Mouse (Mus musculus): Measurements from ENCODE around the gene Fut1.

The Fut1 gene

GRCm38 (mm10) chr7:45598960-45599879 is 17.9 kb upstream of the Fut1 start:
- no peak for DNase-seq (ENCODE audit: low spot score)

DNA sequence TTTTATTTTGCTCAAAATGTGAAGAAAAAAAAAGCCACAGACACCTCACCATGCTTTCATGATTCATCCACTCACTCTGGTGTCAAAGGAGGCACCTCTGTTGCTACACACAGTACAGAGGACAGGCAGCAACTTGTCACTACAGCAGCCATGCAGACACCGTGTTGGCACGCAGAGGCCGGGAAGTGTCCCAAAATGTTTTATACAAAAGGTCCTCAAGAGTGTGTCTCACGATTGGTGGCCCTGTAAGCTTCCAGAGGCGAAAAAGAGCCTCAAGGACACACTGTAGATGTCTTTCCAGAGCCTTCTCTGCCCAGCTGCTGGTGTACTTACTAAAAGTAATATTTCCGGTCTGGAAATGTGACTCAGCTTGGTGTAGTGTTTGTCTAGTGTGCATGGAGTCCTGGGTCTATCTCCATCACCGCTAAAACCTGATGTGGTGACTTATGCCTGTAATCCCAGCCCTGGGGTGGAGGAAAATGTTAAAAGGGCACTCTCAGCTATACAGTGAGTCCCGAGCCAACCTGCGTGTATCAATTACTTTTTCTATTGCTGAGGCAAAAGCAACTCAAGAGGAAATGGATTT is 11.3 kb upstream of the Fut1 start:
- DNase-seq (ENCODE audit: low spot score), result no peak

- DNase-seq (ENCODE audit: low spot score), result no peak
Observed at GRCm38 (mm10) chr7:45609511-45609910, 7.6 kb upstream of the Fut1 start.

- DNase-seq (ENCODE audit: low spot score), result no peak
Observed at GRCm38 (mm10) chr7:45616277-45616676, 812 bp upstream of the Fut1 start.

- DNase-seq (ENCODE audit: low spot score), result no peak
Observed at GRCm38 (mm10) chr7:45618316-45618715, 1.2 kb downstream of the Fut1 start.

DNA sequence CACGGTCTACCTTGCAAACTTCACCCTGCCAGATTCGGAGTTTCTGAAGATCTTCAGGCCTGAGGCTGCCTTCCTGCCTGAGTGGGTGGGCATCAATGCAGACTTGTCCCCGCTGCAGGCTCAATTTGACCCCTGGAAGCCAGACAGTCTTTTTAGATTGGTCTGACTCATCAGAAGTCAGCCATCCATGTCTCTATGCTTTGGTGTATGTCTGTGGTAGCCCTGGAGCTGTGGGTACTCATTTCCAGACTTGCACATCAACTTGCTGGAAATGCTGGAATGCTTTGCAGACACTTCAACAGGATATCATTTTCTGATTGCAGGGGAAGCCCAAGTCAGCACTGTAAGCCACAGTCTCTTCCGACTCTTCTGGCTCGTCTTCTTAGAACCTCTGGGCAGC is 2.5 kb downstream of the Fut1 start:
- DNase-seq (ENCODE audit: low spot score), result no peak

GRCm38 (mm10) chr7:45621443-45621842 is 4.4 kb downstream of the Fut1 start, which contains the start of gene Izumo1:
TSS of gene Izumo1 (plus strand) at chr7:45621811.
- DNase-seq (ENCODE audit: low spot score), result peak; percentile 65

DNA sequence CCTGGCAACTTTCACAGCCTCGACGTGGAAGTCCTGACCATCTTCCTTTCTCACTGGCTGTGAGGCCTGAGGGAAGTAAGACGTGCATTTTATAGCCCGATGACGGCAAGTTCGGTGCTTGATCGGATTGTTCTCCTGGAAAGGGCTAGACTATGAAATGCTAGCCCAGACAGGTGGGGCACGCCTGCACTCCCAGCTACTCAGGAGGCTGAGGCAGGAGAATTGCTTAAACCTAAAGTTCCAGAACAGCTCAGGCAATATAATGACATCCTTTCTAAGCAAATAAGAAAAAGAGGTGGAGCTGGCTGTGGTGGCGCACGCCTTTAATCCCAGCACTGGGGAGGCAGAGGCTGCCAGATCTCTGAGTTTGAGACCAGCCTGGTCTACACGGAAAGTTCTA is 6.4 kb downstream of the Fut1 start:
- DNase-seq (ENCODE audit: low spot score), result no peak

- DNase-seq (ENCODE audit: low spot score), result no peak
Observed at GRCm38 (mm10) chr7:45624718-45625117, 7.6 kb downstream of the Fut1 start.

- DNase-seq (ENCODE audit: low spot score), result no peak
Observed at GRCm38 (mm10) chr7:45625481-45625880, 8.4 kb downstream of the Fut1 start.

DNA sequence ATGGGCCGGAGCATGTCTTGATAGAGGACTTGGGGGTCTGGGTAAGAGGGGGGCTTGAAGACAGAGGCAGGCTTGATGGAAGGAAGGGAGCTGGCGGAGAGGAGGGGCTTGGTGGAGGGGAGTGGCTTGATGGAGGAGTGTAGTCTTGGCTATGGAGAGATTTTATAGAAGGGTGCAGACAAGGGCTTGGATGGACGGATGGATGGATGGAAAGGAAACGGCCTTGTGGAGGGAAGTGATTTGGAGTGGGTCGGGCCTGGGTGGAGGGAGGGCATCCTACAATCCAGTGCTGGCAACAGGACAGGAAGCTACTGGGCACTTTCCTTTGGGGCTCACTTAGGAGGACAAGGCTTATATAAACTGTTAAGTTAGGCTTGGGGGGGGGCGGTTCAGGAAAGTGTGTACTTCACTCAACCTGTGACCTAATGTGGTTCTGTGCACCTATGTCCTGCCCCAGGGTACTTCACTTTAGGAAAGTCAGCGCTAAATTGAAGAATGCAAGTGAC is 9.5 kb downstream of the Fut1 start:
- DNase-seq (ENCODE audit: low spot score), result no peak

GRCm38 (mm10) chr7:45627261-45627660 is 10.2 kb downstream of the Fut1 start, which contains the start of gene Rasip1:
TSS of gene Rasip1 (plus strand) at chr7:45627488.
- no peak for DNase-seq (ENCODE audit: low spot score)

DNA sequence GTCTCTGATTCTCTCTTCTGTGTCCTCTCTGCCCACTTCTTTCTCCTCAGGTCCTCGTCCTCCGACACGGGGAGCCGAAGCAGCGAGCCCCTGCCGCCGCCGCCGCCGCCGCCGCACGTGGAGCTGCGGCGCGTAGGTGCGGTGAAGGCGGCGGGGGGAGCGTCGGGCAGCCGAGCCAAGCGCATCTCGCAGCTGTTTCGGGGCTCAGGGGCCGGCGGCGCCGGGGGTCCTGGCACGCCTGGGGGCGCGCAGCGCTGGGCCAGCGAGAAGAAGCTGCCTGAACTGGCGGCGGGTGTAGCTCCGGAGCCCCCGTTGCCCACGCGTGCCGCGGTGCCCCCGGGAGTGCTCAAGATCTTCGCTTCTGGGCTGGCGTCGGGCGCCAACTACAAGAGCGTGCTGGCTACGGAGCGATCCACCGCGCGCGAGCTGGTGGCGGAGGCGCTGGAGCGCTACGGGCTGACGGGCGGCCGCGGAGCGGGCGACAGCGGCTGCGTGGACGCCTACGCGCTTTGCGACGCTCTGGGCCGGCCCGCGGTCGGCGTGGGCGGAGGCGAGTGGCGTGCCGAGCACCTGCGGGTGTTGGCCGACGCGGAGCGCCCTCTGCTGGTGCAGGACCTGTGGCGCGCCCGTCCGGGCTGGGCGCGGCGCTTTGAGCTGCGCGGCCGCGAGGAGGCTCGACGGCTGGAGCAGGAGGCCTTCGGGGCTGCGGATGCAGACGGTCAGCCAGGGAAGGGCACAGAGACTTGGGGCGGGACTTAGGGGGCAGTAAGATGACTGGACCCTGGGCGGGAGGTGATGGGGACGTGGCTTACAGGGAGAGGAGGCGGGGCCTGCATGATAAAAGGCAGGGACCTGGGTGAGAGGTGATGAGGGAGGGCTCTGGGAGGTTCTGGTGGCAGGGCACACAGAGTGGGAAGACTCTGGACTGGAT is 11.5 kb downstream of the Fut1 start:
- DNase-seq (ENCODE audit: low spot score), result peak; percentile 89

DNA sequence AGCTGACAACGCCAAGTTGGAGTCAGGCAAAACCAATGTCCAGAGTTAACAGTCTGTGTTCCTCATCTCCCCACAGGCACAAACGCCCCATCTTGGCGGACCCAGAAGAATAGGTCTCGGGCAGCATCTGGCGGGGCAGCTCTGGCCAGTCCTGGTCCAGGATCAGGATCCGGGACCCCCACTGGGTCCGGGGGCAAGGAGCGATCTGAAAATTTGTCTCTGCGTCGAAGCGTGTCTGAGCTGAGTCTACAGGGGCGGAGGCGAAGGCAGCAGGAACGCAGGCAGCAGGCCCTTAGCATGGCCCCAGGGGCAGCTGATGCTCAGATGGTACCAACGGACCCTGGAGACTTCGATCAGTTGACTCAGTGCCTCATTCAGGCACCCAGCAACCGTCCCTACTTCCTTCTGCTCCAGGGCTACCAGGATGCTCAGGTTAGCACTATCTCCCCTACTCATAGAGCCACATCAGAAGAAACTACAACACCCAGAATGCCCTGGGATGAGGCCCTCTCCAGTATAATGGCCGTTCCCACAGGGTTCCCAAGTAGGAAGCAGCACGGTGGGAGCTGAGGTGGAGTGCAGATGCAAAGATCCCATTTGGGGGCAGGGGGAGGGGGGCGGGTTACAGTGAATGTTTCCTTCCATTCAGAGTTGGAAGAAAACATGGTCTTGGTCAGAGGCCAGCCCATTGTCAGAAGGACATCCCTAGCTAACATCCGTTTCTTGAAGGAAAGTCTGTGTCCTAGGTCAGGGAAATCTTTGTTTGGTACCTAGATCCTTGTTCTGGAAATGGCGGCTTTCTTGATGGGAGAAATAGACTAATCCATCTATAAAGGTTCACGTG is 13.2 kb downstream of the Fut1 start:
- no peak for DNase-seq (ENCODE audit: low spot score)

DNA sequence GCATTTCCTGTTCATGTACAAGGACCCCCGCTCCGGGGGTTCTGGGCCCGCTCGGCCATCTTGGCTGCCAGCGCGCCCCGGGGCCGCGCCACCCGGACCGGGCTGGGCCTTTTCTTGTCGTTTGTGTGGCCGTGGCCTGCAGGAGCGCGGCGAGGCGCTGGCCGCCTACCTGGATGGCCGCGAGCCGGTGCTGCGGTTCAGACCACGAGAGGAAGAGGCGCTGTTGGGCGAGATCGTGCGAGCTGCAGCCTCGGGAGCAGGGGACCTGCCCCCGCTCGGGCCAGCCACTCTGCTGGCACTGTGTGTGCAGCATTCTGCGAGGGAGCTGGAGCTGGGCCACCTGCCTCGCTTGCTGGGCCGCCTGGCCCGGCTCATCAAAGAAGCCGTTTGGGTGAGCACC is 15.4 kb downstream of the Fut1 start:
- peak; percentile 59 for DNase-seq (ENCODE audit: low spot score)

DNA sequence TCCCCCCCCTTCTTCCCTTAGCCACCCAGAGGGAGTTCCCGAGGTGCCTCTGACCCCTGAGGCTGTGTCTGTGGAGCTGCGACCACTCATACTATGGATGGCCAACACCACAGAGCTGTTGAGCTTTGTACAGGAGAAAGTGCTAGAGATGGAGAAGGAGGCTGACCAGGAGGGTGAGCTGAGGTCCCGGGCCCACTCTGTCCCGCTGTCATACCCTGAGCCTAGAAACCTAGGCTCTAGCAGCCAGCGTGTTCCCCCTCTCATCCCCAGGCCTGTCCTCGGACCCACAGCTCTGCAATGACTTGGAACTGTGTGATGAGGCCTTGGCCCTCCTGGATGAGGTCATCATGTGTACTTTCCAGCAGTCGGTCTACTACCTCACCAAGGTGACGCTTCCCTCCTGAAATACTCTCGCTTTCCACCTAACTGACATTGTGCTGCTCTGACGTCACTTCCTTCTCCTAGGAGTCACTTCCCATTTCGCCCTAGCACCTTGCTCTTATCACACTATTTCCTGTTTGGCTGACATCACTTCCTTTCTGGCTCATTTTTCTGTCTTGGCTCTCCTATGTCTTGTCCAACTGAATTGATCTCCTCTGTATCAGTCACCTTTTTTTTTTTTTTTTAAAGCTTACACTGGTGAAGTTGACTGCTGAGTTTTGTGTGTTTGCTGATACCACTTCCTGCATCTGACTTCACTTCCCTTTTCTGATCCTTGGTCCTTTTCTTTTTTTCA is 18.0 kb downstream of the Fut1 start:
- no peak for DNase-seq (ENCODE audit: low spot score)

- no peak for DNase-seq (ENCODE audit: low spot score)
Observed at GRCm38 (mm10) chr7:45635711-45636688, 18.9 kb downstream of the Fut1 start.

DNA sequence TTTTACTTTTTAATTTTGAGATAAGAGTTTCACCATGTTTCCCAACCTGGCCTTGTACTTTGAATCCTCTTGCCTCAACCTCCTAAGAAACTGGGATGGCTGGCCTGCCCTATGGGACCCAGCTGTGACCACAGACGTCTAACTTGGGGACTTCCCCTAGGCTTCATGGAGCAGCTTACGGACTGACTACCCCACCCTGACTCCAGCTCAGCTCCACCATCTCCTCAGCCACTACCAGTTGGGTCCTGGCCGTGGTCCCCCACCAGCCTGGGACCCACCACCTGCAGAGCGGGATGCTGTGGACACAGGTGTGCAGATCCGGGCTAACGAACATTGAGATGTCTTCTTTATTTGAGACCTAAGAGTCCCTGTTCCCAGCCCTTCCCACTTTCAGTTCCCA is 20.6 kb downstream of the Fut1 start:
- no peak for DNase-seq (ENCODE audit: low spot score)

Data from embryo, embryonic 10.5 days (tissue).